Mouse (Mus musculus): Measurements from ENCODE around the gene Rgs8.

Rgs8 gene

DNA sequence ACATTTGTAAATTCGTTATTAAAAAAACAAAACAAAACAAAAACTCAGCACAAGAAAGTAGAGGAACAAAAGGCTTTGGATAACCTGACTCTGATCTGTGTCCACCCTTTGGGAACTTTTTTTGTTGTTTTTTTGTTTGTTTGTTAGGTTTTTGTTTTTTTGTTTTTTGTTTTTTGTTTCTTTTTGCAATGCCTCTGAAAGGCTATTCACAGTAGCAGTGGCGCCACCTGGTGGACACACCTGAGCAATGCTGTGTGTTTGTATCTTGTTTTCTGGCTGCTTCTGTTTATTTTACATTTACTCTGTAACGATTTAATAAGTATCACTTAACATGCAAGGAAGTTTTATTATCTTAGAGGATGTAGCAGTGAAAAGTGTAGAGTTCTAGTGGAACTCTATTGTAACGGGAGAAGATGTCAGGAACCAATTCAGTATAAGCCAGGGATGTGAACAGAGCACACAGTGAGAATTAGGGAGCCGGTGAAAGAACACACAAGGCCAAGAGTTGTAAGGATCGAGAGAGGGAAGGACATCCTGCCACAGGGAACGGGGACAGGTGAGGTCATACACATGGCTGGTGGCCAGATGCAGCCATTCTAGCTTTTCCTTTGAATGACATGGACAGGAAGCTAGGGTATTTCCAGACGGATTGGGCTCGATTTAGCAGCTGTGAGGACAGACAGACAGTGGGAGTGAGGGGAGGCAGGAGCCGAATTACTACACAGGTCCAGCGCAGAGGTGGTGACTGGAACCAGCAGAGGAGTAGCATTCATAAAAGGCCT lies 89.7 kb downstream of the Rgs8 start:
- DNase-seq (ENCODE audit: low spot score in 2 of 2): peak; percentile 70 to 90

DNA sequence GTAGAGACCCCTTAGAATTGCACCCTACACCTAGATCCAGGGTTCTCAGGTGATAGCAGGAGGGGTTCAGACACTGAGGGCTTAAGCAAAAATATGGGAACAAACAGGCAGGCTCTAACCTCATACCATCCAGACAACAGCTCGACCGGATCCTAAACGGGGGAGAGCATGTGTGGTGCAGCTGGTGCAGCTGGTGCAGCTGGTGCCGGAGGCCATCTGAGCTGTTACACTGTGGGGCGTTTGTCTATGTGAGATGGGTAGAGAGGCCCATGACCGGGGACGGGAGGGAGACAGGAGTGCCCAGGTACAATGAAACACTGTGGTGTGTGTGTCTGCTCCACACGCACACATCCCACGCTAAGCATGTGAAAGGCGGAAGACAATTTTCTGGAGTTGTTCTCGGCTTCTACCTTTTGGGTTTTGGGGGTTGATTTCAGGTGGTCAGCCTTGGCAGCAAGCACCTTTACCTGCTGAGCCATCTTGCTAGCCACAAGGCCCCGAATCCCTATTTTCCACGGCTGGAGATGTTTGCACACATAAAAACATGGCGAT lies 93.4 kb downstream of the Rgs8 start:
- no peak for DNase-seq (ENCODE audit: low spot score in 2 of 2)

DNA sequence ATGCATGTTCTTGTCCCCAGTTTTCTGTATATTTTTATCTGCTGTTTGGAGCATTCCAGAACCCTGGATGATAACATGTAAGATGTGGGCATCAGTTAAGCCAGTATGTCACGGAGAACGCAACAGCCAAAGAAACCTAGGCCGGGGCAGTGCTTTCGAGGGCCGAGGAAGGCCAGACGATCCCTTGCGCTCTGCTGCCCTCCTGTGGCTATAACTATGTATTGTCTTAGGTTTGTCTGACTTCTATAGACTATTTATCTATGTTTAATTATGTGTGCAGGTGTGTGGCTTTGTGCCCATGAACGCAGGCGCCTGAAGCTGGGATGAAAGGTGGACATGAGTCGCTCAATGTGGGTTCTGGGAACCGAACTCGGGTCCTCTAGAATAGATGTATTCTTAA lies 93.9 kb downstream of the Rgs8 start:
- DNase-seq (ENCODE audit: low spot score in 2 of 2): peak; percentile 77 to 89

DNA sequence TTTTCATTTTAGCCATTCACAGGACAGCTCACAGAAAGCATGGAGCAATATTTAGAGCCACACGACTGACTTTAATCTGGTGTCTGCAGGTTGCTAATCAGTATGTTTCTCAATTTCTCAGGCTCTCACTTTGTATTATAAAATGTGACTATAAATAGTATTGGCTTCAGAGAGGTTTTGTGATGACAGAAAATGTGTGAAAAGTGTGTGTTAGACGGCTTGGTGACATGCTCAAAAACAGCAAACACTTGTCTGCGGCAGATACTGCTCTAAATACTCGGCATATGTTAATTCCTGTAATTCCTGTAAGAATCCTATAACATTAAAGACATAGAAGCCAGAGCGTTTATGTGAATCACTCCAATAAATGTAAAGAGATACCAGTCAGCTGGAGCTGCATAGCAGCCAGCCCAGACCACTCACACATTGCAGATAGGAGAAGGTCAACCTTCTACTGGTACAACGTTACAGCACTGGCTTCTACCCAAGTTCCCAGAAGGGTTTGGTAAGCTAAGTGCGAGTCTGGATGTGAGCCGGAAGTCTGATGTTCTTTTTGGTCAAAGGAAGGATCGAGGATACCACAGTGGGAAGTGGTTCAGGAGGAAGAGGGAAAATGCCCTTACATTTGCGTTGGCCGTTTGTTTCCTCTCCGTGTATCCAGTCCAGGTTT lies 95.2 kb downstream of the Rgs8 start:
- DNase-seq (ENCODE audit: low spot score in 2 of 2): no peak

DNA sequence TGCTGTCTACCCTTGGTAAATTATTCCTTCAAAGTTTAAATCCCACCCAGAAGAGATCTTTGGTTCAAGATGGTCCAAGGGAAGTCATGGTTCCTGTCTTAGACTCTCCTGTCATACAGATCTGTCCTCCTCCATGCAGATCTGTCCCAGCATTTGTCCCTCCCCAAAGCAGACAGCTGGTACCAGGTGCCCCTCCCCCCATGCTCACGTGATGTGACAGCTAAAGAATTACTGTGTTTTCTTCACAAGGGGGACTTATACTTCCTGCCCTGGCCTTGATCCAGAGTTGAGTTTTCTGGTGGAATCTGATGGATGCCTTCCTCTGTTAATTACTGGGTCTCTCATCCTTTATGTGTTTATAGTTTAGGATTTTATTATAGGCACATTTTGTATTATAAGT lies 95.7 kb downstream of the Rgs8 start:
- peak; percentile 71 to 79 for DNase-seq (ENCODE audit: low spot score in 2 of 2)

DNA sequence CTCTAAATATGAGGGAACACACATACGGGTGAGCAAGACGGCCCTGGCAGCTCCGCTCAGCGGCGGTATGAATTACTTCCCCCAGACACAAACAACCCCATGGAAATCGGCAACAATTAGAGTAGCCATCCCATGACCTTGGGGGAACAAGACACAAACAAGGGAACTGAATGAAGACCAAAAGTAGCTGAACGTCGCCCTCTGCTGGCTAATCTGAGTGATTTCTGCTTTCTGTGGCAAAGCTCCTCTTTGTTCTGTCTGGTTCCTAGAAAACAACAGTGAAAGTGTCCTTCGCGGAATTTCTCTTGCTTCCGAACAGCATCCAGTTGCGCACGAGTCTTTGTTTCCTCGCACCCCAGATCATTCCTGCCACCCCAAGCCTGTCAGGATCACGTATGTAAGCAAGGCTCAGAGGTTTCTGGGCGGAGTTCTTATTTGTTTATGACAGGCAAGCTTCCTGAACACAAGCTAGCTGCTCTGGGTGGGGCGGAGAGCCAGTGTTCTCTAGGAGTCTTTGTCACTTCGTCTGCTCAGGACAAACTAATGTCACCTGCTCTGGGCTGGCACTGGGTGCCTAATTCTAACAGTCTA lies 96.5 kb downstream of the Rgs8 start, which contains the start of gene Rnasel:
Gene Rnasel (plus strand): TSS at position 216 of the 591 bp plus-strand sequence.
- peak; percentile 75 to 90 for DNase-seq (ENCODE audit: low spot score in 2 of 2)

Measured in spleen, postnatal 4 days (tissue).